In genomic region chr7:55222997-55223396, GRCm38 (mm10) we compare ENCODE assay signal across 27 mouse cellular contexts.
A peak's percentile ranks its signal among the peaks of the same experiment; 100 is the strongest.
DNase-seq lines count a peak whose midpoint lies in the region; ATAC-seq and TF ChIP-seq lines count a peak whose summit lies in the region.
"Had no signal": no experiment of that assay in that cellular context is flagged by ENCODE, and none has a peak within 500 bp of the region (broad histone marks: within the 10 kb centered on the region; RNA-seq: fewer than 3 reads in every experiment).

No protein-coding gene starts in this region.

- peak; percentile 55; the same call in 1 of the 2 replicates for ATAC-seq in forebrain, embryonic 11.5 days (replicated peaks; ENCODE audit: low FRiP score)
- no peak for ATAC-seq in forebrain, postnatal 0 days
- peak; percentile 68 for ATAC-seq in forebrain, embryonic 14.5 days
- ATAC-seq in forebrain, embryonic 16.5 days = peak; percentile 28; the same call in 1 of the 2 replicates
- ATAC-seq: activated CD4-positive, CD25-positive, alpha-beta regulatory T cell, adult 4 months; CD4-positive, CD25-positive, alpha-beta regulatory T cell, adult 4 months; Patski had no signal

- no peak overlapping the region for H3K9ac ChIP-seq in forebrain, embryonic 11.5 days (ENCODE audit: low read length)
- no peak overlapping the region for H3K9ac ChIP-seq in forebrain, postnatal 0 days
- no peak overlapping the region for H3K9ac ChIP-seq in forebrain, embryonic 14.5 days (ENCODE audit: low read length)
- no peak overlapping the region for H3K9ac ChIP-seq in forebrain, embryonic 16.5 days (replicated peaks; ENCODE audit: low read depth, low read length)
- H3K9ac ChIP-seq: embryonic facial prominence, embryonic 13.5 days; embryonic facial prominence, embryonic 15.5 days had no signal

- no peaks in the 10 kb centered on the region for H3K4me1 ChIP-seq in forebrain, embryonic 11.5 days (replicated peaks; ENCODE audit: control insufficient read depth, insufficient read depth, low read length)
- no peaks in the 10 kb centered on the region for H3K4me1 ChIP-seq in forebrain, postnatal 0 days (ENCODE audit: insufficient read depth)
- no peaks in the 10 kb centered on the region for H3K4me1 ChIP-seq in forebrain, embryonic 14.5 days (ENCODE audit: control insufficient read depth, insufficient read depth, low read length)
- H3K4me1 ChIP-seq in forebrain, embryonic 16.5 days (replicated peaks; ENCODE audit: control insufficient read depth, insufficient read depth, low read length) = peaks cover 3% of the 10 kb centered on the region; the same call in 1 of the 2 replicates
- no peaks in the 10 kb centered on the region for H3K4me1 ChIP-seq in heart, embryonic 10.5 days
- H3K4me1 ChIP-seq: embryonic facial prominence, embryonic 13.5 days; embryonic facial prominence, embryonic 15.5 days had no signal

- H3K4me2 ChIP-seq in forebrain, embryonic 11.5 days (ENCODE audit: low read depth, low read length, severe bottlenecking) = no peak overlapping the region
- H3K4me2 ChIP-seq in forebrain, postnatal 0 days (ENCODE audit: low read depth) = no peak overlapping the region
- H3K4me2 ChIP-seq in forebrain, embryonic 14.5 days (ENCODE audit: low read length) = no peak overlapping the region
- H3K4me2 ChIP-seq in forebrain, embryonic 16.5 days (ENCODE audit: low read length) = no peak overlapping the region
- H3K4me2 ChIP-seq: embryonic facial prominence, embryonic 13.5 days; embryonic facial prominence, embryonic 15.5 days had no signal

- no peaks in the 10 kb centered on the region for H3K27me3 ChIP-seq in forebrain, embryonic 11.5 days (ENCODE audit: control insufficient read depth, insufficient read depth, low read length)
- H3K27me3 ChIP-seq in forebrain, postnatal 0 days (ENCODE audit: insufficient read depth, low read length) = no peaks in the 10 kb centered on the region
- no peaks in the 10 kb centered on the region for H3K27me3 ChIP-seq in forebrain, embryonic 14.5 days (replicated peaks; ENCODE audit: control insufficient read depth, insufficient read depth, low read length)
- H3K27me3 ChIP-seq in forebrain, embryonic 16.5 days (replicated peaks; ENCODE audit: control insufficient read depth, insufficient read depth, low read length) = no peaks in the 10 kb centered on the region
- no peaks in the 10 kb centered on the region for H3K27me3 ChIP-seq in heart, embryonic 10.5 days (ENCODE audit: insufficient read depth, poor library complexity, severe bottlenecking)
- H3K27me3 ChIP-seq: CH12.LX; embryonic facial prominence, embryonic 13.5 days; embryonic facial prominence, embryonic 15.5 days; Patski had no signal

- H3K9me3 ChIP-seq in forebrain, embryonic 11.5 days (ENCODE audit: control insufficient read depth, low read length) = no peaks in the 10 kb centered on the region
- no peaks in the 10 kb centered on the region for H3K9me3 ChIP-seq in forebrain, postnatal 0 days (ENCODE audit: low read length)
- no peaks in the 10 kb centered on the region for H3K9me3 ChIP-seq in forebrain, embryonic 14.5 days (replicated peaks; ENCODE audit: control insufficient read depth, low read length)
- H3K9me3 ChIP-seq in forebrain, embryonic 16.5 days (ENCODE audit: control insufficient read depth, low read length) = no peaks in the 10 kb centered on the region
- H3K9me3 ChIP-seq in heart, embryonic 10.5 days = no peaks in the 10 kb centered on the region
- H3K9me3 ChIP-seq: embryonic facial prominence, embryonic 13.5 days; embryonic facial prominence, embryonic 15.5 days; G1E had no signal

- H3K36me3 ChIP-seq in forebrain, embryonic 11.5 days (ENCODE audit: control insufficient read depth, insufficient read depth, low read length) = no peaks in the 10 kb centered on the region
- H3K36me3 ChIP-seq in forebrain, postnatal 0 days (ENCODE audit: insufficient read depth) = no peaks in the 10 kb centered on the region
- no peaks in the 10 kb centered on the region for H3K36me3 ChIP-seq in forebrain, embryonic 14.5 days (ENCODE audit: control insufficient read depth, insufficient read depth, low read length)
- H3K36me3 ChIP-seq in forebrain, embryonic 16.5 days (ENCODE audit: control insufficient read depth, insufficient read depth) = no peaks in the 10 kb centered on the region
- H3K36me3 ChIP-seq in heart, embryonic 10.5 days = no peaks in the 10 kb centered on the region
- H3K36me3 ChIP-seq: embryonic facial prominence, embryonic 13.5 days; embryonic facial prominence, embryonic 15.5 days; G1E had no signal

- no peak for TF ChIP-seq CTCF in forebrain, postnatal 0 days (IDR thresholded peaks at IDR 0.05; ENCODE audit: low read depth)

- DNase-seq in forebrain, embryonic 11.5 days (ENCODE audit: low spot score) = no peak
- no peak for DNase-seq in forebrain, postnatal 0 days
- DNase-seq in retina, postnatal 1 day = peak; percentile 1
- DNase-seq in retina, embryonic 14.5 days (ENCODE audit: low spot score) = no peak
- peak; percentile 32 for DNase-seq in forebrain, embryonic 14.5 days (ENCODE audit: low spot score)
- no peak for DNase-seq in heart, embryonic 10.5 days (ENCODE audit: low spot score)
- no peak for DNase-seq in frontal cortex, postnatal 10 days (ENCODE audit: low spot score in 2 of 2)
- DNase-seq: adrenal gland, adult 8-10 months; adrenal gland, postnatal 14 days; adrenal gland, postnatal 36 days; B cell, adult 2 months; cerebellum, adult 11 months; cerebellum, adult 18-20 months; cerebellum, adult 8-10 months; cerebellum, adult 9-11 months; cerebellum, postnatal 14 days; cerebellum, postnatal 36 days; embryo, embryonic 11 days had no signal

- no peak overlapping the region for H3K4me3 ChIP-seq in forebrain, embryonic 11.5 days (ENCODE audit: low read depth, low read length)
- H3K4me3 ChIP-seq in forebrain, postnatal 0 days (ENCODE audit: low read depth, low read length) = no peak overlapping the region
- no peak overlapping the region for H3K4me3 ChIP-seq in forebrain, embryonic 14.5 days (ENCODE audit: low read depth, low read length)
- no peak overlapping the region for H3K4me3 ChIP-seq in forebrain, embryonic 16.5 days (replicated peaks; ENCODE audit: low read length)
- H3K4me3 ChIP-seq in heart, embryonic 10.5 days = no peak overlapping the region
- H3K4me3 ChIP-seq: embryonic facial prominence, embryonic 13.5 days; embryonic facial prominence, embryonic 15.5 days; erythroblast, embryonic 14.5 days had no signal

- WGBS in forebrain, embryonic 11.5 days = 63% methylated on average over 2 of the region's 2 CpGs
- WGBS in forebrain, postnatal 0 days = 25% methylated on average over 2 of the region's 2 CpGs
- WGBS in forebrain, embryonic 14.5 days = 22% methylated on average over 2 of the region's 2 CpGs
- 22% methylated on average over 2 of the region's 2 CpGs for WGBS in forebrain, embryonic 16.5 days
- WGBS in heart, embryonic 10.5 days = 84% methylated on average over 2 of the region's 2 CpGs

- no peak overlapping the region for H3K27ac ChIP-seq in forebrain, embryonic 11.5 days (ENCODE audit: low read depth, low read length)
- H3K27ac ChIP-seq in forebrain, postnatal 0 days (ENCODE audit: low read depth, low read length) = no peak overlapping the region
- H3K27ac ChIP-seq in forebrain, embryonic 14.5 days (ENCODE audit: low read depth, low read length) = no peak overlapping the region
- no peak overlapping the region for H3K27ac ChIP-seq in forebrain, embryonic 16.5 days (ENCODE audit: low read length)
- no peak overlapping the region for H3K27ac ChIP-seq in heart, embryonic 10.5 days
- H3K27ac ChIP-seq: embryonic facial prominence, embryonic 13.5 days; embryonic facial prominence, embryonic 15.5 days had no signal

Comparison
In these comparisons a context has a peak if more than half of its experiments do, and no peak if none do; other contexts are left out.
1. DNase-seq: peak in retina, postnatal 1 day (single experiment) and forebrain, embryonic 14.5 days (single experiment); none in forebrain, embryonic 11.5 days (single experiment), forebrain, postnatal 0 days (single experiment), retina, embryonic 14.5 days (single experiment), heart, embryonic 10.5 days (single experiment) and frontal cortex, postnatal 10 days (0 of 2).